Mouse (Mus musculus): Measurements from ENCODE around the gene Eno2.

The Eno2 gene

DNA sequence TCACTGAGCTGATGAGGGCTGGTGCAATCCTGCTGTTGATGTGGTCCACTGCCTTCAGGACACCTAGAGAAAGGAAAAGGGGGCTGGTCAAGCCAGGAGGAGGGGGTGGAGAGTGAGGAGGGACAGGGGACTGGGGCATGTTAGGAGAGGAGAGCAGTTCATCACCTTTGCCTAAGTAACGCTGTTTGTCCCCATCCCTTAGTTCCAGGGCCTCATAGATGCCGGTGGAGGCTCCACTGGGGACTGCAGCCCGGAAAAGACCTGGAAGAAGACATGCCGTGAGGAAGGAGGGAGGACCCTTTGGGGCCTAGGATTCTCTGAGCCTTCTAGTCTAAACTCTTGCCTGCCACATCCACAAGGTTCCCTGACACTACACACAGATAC lies 1.9 kb downstream of the Eno2 start:
- in situ Hi-C loops (cut with MseI, MboI), result no loop called here

DNA sequence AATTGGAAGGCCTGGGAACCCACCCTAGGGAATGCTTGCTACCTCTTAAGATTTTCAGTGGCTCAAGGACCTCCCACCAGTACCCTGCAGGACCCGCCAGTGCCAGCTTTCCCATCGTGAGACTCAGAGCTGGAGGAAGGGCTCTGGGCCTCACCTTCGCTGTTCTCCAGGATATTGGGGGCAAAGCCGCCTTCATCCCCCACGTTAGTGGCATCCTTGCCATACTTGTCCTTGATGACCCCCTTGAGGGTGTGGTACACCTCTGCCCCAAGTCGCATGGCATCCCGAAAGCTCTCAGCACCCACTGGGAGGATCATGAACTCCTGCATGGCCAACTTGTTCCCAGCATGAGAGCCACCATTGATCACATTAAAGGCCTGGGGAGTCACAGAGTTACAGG lies 3.5 kb downstream of the Eno2 start:
- in situ Hi-C loops (cut with MseI, MboI), result no loop called here

DNA sequence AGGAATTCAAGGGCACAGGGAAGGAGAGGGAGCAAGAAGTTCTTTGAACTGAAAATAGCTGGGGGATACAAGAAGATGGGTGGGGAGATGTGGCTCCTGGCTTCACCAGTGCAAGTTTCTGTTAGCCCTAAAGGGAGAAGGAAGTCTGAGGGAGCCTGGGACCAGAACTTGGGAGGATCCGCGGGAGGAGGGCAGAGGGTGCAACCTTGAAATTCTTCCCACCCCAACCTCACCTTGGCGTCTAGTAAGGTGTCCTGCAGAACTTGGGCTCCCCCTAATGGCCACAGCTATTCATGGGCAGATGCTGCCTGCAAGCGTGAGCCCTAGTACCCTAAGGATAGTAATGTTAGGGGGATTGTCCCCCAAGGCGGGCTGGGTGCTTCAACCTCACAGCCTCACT lies 10.2 kb downstream of the Eno2 start:
- in situ Hi-C loops (cut with MseI, MboI), result no loop called here

DNA sequence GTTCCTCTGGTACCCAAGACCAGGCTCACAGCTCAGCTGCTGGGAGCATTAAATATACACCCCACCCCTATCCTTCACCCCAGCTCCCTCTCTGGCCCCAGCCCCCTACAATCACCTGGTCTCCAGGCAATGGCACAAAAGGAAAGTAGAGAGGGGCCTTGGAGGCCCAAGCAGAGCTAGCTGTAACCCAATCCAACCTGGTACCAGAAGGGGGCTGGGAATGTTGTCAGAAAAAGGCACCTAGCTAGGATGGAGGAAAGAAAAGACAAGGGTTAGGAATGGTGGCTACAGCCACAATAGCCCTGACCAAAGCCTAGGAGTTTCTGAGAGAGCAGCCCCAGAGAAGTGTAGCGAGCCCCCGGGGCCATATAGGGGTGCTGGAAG lies 10.6 kb downstream of the Eno2 start:
- in situ Hi-C loops (cut with MseI, MboI), result no loop called here

DNA sequence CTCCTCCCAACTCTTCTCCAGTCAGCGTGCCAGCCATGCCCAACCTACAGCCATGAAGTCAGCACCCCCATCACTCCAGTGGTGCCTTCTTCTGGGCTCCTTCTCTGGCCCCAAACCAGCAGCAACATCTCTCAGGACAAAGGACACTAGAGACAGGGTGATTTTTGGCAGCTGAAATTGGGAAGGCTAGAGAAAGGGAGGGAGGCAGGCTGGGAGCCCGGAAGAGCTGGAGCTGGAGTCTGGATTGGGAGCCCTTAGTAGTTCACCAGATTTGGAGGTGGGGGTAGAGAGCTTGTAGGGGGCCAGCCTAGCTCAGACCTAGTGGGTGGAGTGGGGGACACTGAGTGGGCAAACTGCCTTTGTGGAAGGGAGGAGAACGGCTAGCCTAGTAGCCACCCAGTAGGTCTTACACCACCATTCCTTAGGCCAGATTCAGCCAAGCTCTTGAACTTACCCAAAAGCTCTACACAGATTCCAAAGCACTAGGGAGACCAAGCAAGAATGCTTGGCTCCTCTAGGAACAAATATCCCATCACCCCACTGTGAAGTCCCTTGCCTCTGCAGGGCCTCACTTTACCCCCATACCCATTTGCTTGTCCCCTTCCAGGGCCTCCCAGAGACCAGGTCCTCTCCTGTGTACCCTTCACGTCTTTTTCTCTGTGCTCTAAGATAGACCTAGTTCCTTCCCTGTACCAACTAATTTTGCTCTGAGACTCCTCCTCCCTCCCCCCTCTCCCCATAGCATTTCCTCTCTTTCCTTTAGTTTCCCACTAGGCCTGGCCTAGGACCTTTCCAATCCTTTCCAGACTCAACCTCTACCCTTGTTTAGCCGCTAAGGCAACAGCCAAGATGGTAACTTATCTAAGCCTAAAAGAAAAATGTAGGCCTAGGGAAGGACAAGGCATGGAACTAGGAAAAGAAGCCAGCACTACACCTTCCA lies 11.3 kb downstream of the Eno2 start:
- in situ Hi-C loops (cut with MseI, MboI), result no loop called here

DNA sequence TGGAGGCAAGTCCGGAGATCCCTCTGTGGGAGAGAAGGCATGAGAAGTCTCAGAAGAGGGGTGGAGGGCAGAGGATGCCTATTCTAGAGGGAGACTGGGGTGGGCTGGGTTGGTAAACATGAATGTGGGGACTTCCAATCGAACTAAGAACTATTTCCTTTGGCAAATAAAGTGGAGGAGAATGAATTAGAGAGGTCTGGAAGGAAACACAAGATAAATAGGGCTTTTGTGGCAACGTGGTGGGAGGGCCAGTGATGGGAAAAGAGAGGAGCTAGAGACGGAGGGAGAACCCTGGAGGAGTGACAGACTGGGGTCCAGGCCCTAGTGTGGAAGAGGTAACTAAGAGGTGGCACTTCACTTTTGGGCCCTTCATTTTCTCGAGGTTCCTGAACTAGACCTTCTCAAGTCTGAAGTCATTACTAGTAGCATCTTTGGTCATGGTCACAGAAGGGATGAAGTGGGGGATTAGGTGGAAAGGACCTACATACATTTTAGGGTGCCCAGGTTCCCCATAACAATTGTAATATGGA lies 12.1 kb downstream of the Eno2 start:
- in situ Hi-C loops (cut with MseI, MboI), result no loop called here

DNA sequence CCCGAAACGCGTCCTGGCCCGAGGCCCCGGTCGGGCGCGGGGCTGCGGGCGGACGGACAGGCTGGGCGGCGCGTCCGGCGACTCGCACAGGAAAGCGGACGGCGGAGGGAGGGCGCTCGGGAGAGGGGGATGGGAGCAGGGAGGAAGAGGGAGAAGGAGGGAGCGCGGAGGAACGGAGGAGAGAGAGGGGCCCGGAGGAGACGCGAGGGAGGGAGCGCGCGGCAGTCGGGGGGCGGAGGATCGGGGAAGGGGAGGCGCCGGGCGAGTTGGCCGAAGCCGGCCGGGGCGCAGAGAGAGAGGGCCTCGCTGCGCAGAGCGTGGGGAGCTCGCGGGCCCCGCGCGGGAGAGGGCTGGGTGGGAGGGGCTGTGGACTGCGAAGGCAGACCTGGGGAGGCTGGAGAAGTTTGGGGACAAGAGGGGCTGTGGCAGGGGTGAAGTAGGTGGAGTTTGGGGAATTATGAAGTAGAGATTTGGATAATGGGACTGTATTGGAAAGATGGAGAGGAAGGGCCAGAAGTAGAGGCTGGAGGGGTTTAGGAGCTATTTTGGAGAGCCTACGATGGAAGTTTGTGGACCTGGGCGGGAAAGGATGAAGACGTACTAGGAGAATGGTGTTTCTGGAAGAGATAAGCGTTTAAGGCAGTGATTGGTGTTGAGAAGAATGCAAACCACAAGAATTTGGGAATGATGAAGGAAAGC lies 12.7 kb downstream of the Eno2 start:
- in situ Hi-C loops (cut with MseI, MboI), result no loop called here

DNA sequence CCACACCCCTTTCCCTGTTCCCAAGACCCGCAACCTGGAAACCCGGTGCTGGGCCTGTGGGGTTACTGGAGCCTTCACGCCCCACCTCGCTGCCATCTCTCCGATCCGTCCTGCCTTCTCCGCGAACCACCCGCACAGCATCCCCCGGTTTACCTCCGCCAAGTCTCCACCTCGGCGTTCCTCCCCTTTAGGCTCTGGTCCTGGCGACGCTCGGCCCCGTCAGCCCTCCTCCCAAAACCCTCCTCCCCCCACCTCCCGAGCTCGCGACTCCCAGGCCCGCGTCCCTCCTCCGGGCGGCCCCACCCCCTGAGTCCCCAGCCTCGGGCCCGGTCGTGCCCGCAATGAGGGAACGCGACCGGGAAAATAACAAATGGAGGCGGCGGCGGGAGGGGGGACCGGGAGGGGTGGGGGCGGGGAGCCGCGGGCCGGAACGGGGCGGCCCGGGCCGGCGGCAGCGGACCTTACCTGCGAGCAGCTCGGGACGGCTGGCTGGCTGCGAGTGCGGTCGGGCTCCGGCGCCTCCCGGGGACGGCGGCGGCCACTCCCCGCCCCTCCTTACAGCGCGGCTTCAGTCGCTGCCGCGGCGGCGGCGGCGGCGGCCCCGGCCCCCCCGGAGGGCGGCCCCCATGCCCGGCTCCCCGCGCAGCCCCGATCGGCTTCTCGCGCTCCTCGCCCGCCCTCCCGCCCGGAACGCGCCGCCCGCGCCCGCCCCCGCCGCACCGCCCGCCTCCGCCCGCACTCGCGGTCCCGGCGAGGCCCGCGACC lies 13.5 kb downstream of the Eno2 start, which contains the start of the genes Gm45234 and Atn1:
TSS of gene Gm45234 (minus strand) at position 191 of the 765 bp plus-strand sequence.
TSS of gene Atn1 (minus strand) at position 694 of the 765 bp plus-strand sequence.
- in situ Hi-C loops (cut with MseI, MboI), result no loop called here

DNA sequence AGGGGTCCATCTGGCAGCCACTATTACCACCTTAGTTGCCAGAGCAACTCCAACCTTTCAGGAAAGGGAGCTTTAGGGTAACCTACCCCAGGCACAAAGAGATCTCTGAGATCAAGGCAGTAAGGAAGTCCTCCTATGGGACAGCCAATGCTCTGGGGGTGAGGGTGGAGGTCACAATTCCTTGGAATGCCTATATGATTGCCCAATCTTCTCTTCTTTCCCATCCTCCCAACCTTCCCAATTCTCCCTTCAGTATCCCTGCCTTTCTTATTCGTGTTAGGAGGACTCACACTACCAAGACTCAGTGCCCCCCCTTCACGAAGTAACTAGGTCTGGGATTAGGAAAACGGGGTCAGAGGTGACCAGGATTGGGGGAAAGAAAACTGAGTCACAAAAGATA lies 14.2 kb downstream of the Eno2 start:
- in situ Hi-C loops (cut with MseI, MboI), result no loop called here

DNA sequence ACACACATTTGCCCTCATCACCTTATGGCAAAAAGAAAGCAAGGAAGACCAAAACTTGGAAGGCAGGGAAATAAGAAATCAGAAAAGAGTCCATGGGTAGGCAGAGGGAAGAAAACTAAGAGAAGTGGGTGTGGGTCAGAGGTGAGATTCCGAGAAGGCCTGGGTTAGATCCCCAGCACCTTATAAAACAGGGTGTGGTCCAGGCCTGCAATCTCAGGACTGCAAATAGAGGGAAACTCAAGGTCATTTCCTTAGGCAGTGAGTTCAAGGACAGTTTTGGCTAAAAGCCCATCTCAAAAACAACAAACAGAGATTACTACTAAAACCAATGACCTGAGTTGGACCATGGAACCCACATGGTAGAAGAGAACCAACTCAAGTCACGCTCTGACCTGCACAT lies 15.6 kb downstream of the Eno2 start:
- in situ Hi-C loops (cut with MseI, MboI), result no loop called here

DNA sequence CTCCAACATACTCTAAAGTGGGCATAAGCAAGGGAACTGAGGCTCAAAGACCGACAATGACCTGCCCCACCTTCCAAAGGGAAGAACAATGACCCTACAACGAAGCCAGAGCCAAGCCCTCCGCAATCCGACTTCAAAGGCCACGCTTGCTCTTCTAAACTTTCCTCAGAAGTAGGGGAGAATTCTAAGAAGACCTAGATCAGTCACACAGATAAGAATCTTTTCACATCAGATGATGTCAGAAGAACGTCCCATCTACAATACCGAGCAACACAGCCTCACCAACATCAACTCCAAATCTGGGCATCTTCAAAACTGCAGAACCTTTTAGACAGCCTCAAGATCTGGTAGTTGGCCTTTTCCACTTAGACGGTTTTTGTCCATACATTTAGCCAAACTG lies 19.1 kb downstream of the Eno2 start:
- in situ Hi-C loops (cut with MseI, MboI), result no loop called here

DNA sequence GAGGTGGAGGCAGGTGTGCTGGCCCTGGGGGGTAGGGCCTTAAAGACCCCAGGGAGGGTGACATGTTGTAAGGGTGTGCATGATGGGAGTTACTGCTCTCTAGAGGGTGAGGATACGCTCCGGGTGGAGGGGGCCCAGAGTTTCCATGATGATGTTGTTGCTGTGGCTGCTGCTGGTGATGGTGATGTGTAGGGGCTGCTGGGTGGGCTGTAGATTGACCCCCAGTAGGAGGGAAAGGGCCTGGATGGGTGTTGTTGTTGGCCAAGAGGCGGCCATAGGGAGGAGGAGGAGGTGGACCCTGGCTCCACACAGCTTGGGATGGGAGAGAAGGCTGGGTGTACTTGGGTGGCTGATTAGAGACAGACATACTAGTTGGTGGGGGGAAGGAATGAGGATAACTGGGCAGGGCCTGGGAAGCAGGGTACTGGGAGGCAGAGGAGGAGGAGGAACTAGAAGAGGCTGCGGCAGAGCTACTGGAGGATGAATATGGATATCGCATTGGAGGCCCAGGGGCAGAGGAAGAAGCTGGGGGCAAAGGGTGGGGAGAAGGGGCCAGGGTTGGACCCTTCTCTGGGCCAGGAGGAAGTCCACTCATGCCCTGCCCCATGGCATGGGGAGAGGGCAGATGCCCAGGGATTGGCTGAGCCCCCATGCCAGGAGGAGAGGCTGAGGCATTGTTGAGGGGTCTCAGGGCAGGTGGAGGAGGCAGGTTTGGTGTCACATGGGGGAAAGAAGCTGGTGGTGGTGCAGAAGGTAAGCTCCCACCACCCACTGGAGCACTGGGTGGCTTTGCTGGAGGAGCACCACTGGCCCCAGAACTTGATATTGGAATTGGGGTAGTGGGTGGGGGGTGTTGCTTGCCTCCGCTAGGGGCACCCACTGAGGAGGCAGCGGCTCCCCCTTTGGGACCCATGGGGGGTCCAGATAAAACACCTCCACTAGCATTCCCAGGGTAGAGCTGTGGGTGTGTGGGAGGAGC lies 22.5 kb downstream of the Eno2 start:
- in situ Hi-C loops (cut with MseI, MboI), result no loop called here

DNA sequence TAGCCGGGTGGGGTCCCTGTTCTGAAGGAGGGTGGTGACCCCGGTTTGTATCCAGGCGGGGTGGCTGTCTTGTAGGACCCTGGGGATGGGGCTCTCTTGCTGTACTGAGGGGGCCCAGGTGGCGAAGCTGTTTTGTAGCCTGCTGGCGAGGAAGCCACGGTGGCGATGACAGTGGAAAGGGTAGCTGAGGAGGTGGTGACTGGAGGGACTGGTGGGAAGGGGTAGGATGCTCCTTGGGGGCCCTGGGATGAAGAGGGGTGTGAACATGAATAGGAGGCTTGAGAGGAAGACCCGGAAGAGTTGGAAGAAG lies 23.2 kb downstream of the Eno2 start:
- in situ Hi-C loops (cut with MseI, MboI), result no loop called here

DNA sequence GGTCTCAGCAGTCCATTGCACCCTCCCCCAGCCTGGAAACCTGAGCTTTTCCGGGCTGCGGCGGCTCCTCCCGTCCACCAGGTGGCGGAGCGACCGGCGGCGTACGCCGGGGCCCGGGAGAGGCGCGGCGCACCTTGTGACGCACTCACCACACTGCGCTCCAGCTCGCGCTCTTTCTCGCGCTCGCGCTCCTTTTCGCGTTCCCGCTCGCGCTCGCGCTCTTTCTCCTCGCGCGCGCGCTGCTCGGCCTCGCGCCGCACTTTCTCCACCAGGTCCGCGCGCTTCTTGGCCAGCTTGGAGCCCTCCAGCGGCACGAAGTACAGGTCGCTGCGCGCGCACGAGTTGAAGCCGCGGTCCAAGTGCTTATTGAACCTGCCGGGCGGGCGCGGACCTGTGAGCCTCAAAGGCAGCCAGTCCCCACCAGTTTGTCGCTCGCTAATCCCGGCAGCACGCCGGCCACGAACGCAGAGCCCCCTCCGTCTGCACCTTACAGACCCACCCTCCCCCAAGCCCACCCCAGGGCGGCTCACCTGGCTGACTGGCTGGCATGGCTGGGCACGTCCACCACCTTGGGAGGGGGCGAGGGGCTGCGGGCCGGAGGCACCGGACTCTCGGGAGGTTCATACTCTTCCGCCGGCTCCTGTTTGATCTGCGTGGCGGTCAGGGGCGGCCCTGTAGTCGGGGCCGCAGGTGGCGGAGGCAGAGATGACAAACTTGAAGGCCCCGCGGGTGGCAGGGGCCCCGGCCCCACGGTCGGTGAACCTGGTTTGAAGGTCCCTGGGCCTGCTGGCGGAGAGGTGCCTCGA lies 23.8 kb downstream of the Eno2 start:
- in situ Hi-C loops (cut with MseI, MboI), result no loop called here

DNA sequence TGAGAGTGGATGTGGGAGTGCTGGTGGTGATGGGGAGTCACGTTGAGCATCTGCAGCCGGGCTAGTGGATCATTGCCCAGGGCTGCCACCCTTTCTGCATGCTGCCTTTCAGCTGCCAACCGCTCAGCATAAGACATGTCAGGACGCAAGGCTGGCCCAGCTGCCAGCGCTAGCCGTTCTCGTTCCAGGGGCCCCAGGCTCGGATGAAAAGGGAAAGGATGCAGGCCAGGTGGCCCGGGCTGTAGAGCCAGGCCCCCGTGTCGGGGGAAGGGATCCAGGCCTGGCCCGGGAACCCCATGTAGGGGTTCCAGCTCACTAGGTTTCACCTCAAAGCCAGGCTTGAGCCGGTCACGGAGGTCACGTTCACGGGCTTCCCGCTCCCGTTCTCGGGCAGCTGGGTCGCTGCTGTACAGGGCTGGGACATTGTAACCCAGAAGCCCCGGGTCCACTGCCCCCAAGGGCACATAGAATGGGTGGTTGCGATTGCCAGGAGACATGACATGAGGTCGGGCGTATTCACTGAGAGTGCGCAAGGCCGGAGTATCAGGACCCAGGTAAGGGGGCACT lies 24.6 kb downstream of the Eno2 start:
- in situ Hi-C loops (cut with MseI, MboI), result no loop called here

DNA sequence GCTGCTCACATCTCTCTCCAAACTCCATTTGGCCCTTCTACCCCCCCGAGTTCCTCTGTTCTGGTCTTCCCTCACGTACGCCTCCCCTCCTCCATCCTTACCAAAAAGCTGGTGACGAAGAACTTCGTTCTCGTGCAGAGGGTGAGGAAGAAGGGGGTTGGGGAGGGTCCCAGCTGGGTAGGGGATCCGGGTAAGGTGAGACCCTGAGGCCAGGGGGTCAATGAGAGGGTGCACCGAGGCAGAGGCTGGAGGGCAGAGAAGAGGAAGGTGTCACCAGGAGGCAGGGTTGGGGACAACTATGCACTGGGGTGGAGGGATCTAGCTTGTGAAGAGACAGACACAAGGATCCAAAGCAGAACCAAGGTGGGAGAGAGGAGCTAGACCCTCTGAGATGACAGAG lies 25.8 kb downstream of the Eno2 start:
- in situ Hi-C loops (cut with MseI, MboI), result no loop called here

DNA sequence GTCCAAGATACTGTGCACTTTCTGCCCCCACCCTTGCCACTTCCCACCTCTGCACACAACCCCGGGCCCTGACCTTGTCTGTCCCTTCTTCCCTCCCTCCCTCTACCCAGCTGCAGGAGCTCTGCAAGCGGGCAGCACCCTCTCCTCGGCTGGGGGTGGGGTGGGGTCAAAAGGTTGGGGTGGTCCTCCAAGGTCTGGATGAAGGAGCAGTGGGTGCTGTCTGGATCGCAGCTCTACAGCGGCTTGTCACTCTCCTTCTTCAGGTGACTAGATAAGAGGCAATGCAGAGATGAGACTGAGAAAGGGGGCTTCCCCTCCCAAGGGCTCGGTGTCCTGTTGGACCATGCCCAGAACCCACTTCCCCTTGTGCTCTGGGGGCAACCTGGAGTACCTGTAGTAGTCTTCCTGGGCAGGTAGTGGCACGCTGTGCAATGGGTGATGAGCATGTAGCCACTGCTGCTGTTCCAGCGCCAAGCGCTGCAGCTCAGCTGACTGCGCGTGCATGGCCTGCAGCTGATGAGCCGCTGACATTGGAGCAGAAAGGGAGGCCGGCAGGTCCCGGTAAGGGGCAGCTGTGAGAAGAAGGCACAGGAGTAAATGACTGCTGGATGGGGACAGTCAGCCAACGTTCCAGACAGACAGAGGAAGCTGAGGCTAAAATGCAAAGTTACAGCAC lies 26.5 kb downstream of the Eno2 start:
- in situ Hi-C loops (cut with MseI, MboI), result no loop called here

DNA sequence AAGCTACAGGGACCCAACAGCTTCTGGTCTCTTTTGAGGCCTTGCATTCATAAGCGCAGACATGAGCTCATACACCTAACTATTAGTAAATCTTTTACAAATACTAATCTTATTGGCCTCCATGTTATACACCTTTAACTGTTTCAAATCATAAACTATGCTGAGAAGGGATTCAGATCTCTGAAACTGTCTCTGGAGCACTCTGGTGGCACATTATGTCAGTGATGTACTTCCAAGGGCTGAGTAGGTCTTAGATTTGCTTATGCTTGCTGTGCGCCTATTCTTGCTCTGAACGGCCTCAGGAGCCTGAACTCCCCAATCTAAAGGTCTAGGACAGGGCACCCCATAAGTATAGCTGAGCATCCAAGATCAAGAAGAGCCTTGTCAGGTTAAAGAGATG lies 27.6 kb downstream of the Eno2 start:
- in situ Hi-C loops (cut with MseI, MboI), result no loop called here
